Mouse (Mus musculus): ENCODE data around the gene Prkcz. TPM values are rescaled to one million over a fixed set of nuclear protein-coding genes. Genes with fewer than 3 reads are reported as not detected.

Prkcz gene
- polyA plus RNA-seq, 1 experiment from 2014 or later = 16.8 TPM

- DNase-seq (ENCODE audit: extremely low spot score, low spot score) = no peak
- H3K27ac ChIP-seq = peak overlapping the region; percentile 21; the same call in 1 of the 2 replicates
These were observed 60.6 kb downstream of the Prkcz start for GRCm38 (mm10) chr4:155300421-155301097.

GRCm38 (mm10) chr4:155298826-155299225 is 62.3 kb downstream of the Prkcz start:
- Histone ChIP-seq H3K9me3 (no peaks in the 10 kb centered on the region), H3K27ac (no peak overlapping the region), H3K4me1 (peaks cover 17% of the 10 kb centered on the region), H3K4me3 (no peak overlapping the region), H3K27me3 (ENCODE audit: poor library complexity, severe bottlenecking) (no peaks in the 10 kb centered on the region), H3K36me3 (replicated peaks) (no peaks in the 10 kb centered on the region)
- 91% methylated on average over 4 of the region's 4 CpGs for WGBS
- no peak for DNase-seq (ENCODE audit: extremely low spot score, low spot score)

More at GRCm38 (mm10) chr4:155300421-155301097, 60.6 kb downstream of the Prkcz start:
- no peak overlapping the region for H3K4me3 ChIP-seq
- H3K4me1 ChIP-seq = peaks cover 28% of the 10 kb centered on the region
- no peaks in the 10 kb centered on the region for H3K9me3 ChIP-seq
- no peaks in the 10 kb centered on the region for H3K36me3 ChIP-seq (replicated peaks)
- no peaks in the 10 kb centered on the region for H3K27me3 ChIP-seq (ENCODE audit: poor library complexity, severe bottlenecking)
- 83% methylated on average over 21 of the region's 21 CpGs for WGBS

GRCm38 (mm10) chr4:155297057-155297456 is 64.1 kb downstream of the Prkcz start:
- H3K4me3 ChIP-seq = no peak overlapping the region
- H3K36me3 ChIP-seq (replicated peaks) = 0 out of 2 replicates have a peak, but pooled peaks cover 2% of the 10 kb centered on the region
- H3K27me3 ChIP-seq (ENCODE audit: poor library complexity, severe bottlenecking) = no peaks in the 10 kb centered on the region
- H3K9me3 ChIP-seq = no peaks in the 10 kb centered on the region
- 68% methylated on average over 2 of the region's 2 CpGs for WGBS
- no peak overlapping the region for H3K27ac ChIP-seq
- H3K4me1 ChIP-seq = peaks cover 15% of the 10 kb centered on the region
- DNase-seq (ENCODE audit: extremely low spot score, low spot score) = no peak

GRCm38 (mm10) chr4:155295996-155296395 is 65.2 kb downstream of the Prkcz start:
- WGBS = 86% methylated on average over 4 of the region's 4 CpGs
- DNase-seq (ENCODE audit: extremely low spot score, low spot score) = no peak
- H3K4me3 ChIP-seq = no peak overlapping the region
- H3K27ac ChIP-seq = no peak overlapping the region
- no peaks in the 10 kb centered on the region for H3K9me3 ChIP-seq
- no peaks in the 10 kb centered on the region for H3K27me3 ChIP-seq (ENCODE audit: poor library complexity, severe bottlenecking)
- H3K36me3 ChIP-seq (replicated peaks) = 0 out of 2 replicates have a peak, but pooled peaks cover 2% of the 10 kb centered on the region
- H3K4me1 ChIP-seq = peaks cover 11% of the 10 kb centered on the region

- Histone ChIP-seq H3K4me3 (no peak overlapping the region), H3K27me3 (ENCODE audit: poor library complexity, severe bottlenecking) (no peaks in the 10 kb centered on the region), H3K36me3 (replicated peaks) (0 out of 2 replicates have a peak, but pooled peaks cover 2% of the 10 kb centered on the region), H3K4me1 (peaks cover 3% of the 10 kb centered on the region), H3K27ac (no peak overlapping the region), H3K9me3 (no peaks in the 10 kb centered on the region)
- WGBS = 82% methylated on average over 10 of the region's 10 CpGs
- no peak for DNase-seq (ENCODE audit: extremely low spot score, low spot score)
These were observed 66.1 kb downstream of the Prkcz start for GRCm38 (mm10) chr4:155295026-155295590.

- H3K27me3 ChIP-seq (ENCODE audit: poor library complexity, severe bottlenecking) = no peaks in the 10 kb centered on the region
- no peak for DNase-seq (ENCODE audit: extremely low spot score, low spot score)
- no peaks in the 10 kb centered on the region; the same call in 1 of the 2 replicates for H3K4me1 ChIP-seq
- no peak overlapping the region for H3K4me3 ChIP-seq
- WGBS = 93% methylated on average over 14 of the region's 14 CpGs
- no peaks in the 10 kb centered on the region for H3K9me3 ChIP-seq
- H3K36me3 ChIP-seq (replicated peaks) = 0 out of 2 replicates have a peak, but pooled peaks cover 2% of the 10 kb centered on the region
- H3K27ac ChIP-seq = peak overlapping the region; percentile 30; the same call in 1 of the 2 replicates
These were observed 66.8 kb downstream of the Prkcz start for GRCm38 (mm10) chr4:155294381-155294780.

GRCm38 (mm10) chr4:155292863-155293262 is 68.3 kb downstream of the Prkcz start:
- Histone ChIP-seq H3K4me1 (no peaks in the 10 kb centered on the region; the same call in 1 of the 2 replicates), H3K4me3 (no peak overlapping the region), H3K9me3 (no peaks in the 10 kb centered on the region), H3K27me3 (ENCODE audit: poor library complexity, severe bottlenecking) (no peaks in the 10 kb centered on the region), H3K27ac (no peak overlapping the region), H3K36me3 (replicated peaks) (0 out of 2 replicates have a peak, but pooled peaks cover 2% of the 10 kb centered on the region)
- 91% methylated on average over 10 of the region's 10 CpGs for WGBS
- no peak for DNase-seq (ENCODE audit: extremely low spot score, low spot score)

GRCm38 (mm10) chr4:155290045-155290444 is 71.1 kb downstream of the Prkcz start:
- Histone ChIP-seq H3K9me3 (no peaks in the 10 kb centered on the region), H3K27ac (0 out of 2 replicates have a peak overlapping the region, but pooled peaks have one; percentile 40), H3K36me3 (replicated peaks) (0 out of 2 replicates have a peak, but pooled peaks cover 2% of the 10 kb centered on the region), H3K4me1 (peaks cover 5% of the 10 kb centered on the region; the same call in 1 of the 2 replicates), H3K27me3 (ENCODE audit: poor library complexity, severe bottlenecking) (no peaks in the 10 kb centered on the region), H3K4me3 (no peak overlapping the region)
- no peak for DNase-seq (ENCODE audit: extremely low spot score, low spot score)
- 95% methylated on average over 7 of the region's 7 CpGs for WGBS

- 0 out of 2 replicates have a peak, but pooled peaks cover 2% of the 10 kb centered on the region for H3K36me3 ChIP-seq (replicated peaks)
These were observed 72.6 kb downstream of the Prkcz start for GRCm38 (mm10) chr4:155288586-155288985.

GRCm38 (mm10) chr4:155287713-155288112 is 73.4 kb downstream of the Prkcz start:
- no peak overlapping the region; the same call in 1 of the 2 replicates for H3K27ac ChIP-seq
- H3K4me1 ChIP-seq = peaks cover 22% of the 10 kb centered on the region
- no peaks in the 10 kb centered on the region for H3K9me3 ChIP-seq
- no peak for DNase-seq (ENCODE audit: extremely low spot score, low spot score)
- no peaks in the 10 kb centered on the region for H3K27me3 ChIP-seq (ENCODE audit: poor library complexity, severe bottlenecking)
- WGBS = 93% methylated on average over 11 of the region's 11 CpGs
- no peak overlapping the region for H3K4me3 ChIP-seq
- H3K36me3 ChIP-seq (replicated peaks) = no peaks in the 10 kb centered on the region

More at GRCm38 (mm10) chr4:155288586-155288985, 72.6 kb downstream of the Prkcz start:
- WGBS = 95% methylated on average over 1 of the region's 1 CpGs
- peaks cover 13% of the 10 kb centered on the region for H3K4me1 ChIP-seq
- no peak overlapping the region for H3K4me3 ChIP-seq
- no peak overlapping the region for H3K27ac ChIP-seq
- DNase-seq (ENCODE audit: extremely low spot score, low spot score) = no peak
- H3K27me3 ChIP-seq (ENCODE audit: poor library complexity, severe bottlenecking) = no peaks in the 10 kb centered on the region
- H3K9me3 ChIP-seq = no peaks in the 10 kb centered on the region

GRCm38 (mm10) chr4:155286090-155286489 is 75.1 kb downstream of the Prkcz start:
- no peaks in the 10 kb centered on the region for H3K9me3 ChIP-seq
- H3K27ac ChIP-seq = no peak overlapping the region
- DNase-seq (ENCODE audit: extremely low spot score, low spot score) = no peak
- no peaks in the 10 kb centered on the region for H3K27me3 ChIP-seq (ENCODE audit: poor library complexity, severe bottlenecking)
- 95% methylated on average over 4 of the region's 4 CpGs for WGBS
- H3K4me3 ChIP-seq = no peak overlapping the region
- H3K36me3 ChIP-seq (replicated peaks) = no peaks in the 10 kb centered on the region
- peaks cover 37% of the 10 kb centered on the region for H3K4me1 ChIP-seq

GRCm38 (mm10) chr4:155284521-155285379 is 76.4 kb downstream of the Prkcz start:
- peak; percentile 29 for DNase-seq (ENCODE audit: extremely low spot score, low spot score)
- Histone ChIP-seq H3K27ac (peak overlapping the region; percentile 83), H3K27me3 (ENCODE audit: poor library complexity, severe bottlenecking) (no peaks in the 10 kb centered on the region), H3K36me3 (replicated peaks) (no peaks in the 10 kb centered on the region), H3K4me1 (peaks cover 41% of the 10 kb centered on the region), H3K9me3 (no peaks in the 10 kb centered on the region), H3K4me3 (no peak overlapping the region)
- 67% methylated on average over 15 of the region's 15 CpGs for WGBS
